Mouse (Mus musculus): ENCODE data around the gene Fam189a2. TPM values are rescaled to one million over a fixed set of nuclear protein-coding genes. Genes with fewer than 3 reads are reported as not detected.
A peak's percentile ranks its signal among the peaks of the same experiment; 100 is the strongest.

Fam189a2 gene
- polyA plus RNA-seq, 1 experiment from 2014 or later = 1.4 TPM

- Histone ChIP-seq H3K27me3 (replicated peaks; ENCODE audit: control insufficient read depth, insufficient read depth, low read length) (peaks cover 37% of the 10 kb centered on the region), H3K9me3 (ENCODE audit: control insufficient read depth, low read length) (no peaks in the 10 kb centered on the region), H3K36me3 (ENCODE audit: control insufficient read depth, insufficient read depth, low read length) (no peaks in the 10 kb centered on the region), H3K27ac (ENCODE audit: low read depth) (no peak overlapping the region), H3K4me1 (replicated peaks; ENCODE audit: control insufficient read depth, insufficient read depth, low read length) (0 out of 2 replicates have a peak, but pooled peaks cover 3% of the 10 kb centered on the region), H3K9ac (ENCODE audit: low read length) (no peak overlapping the region), H3K4me3 (ENCODE audit: low read depth, low read length) (no peak overlapping the region), H3K4me2 (ENCODE audit: low read length) (no peak overlapping the region)
- 75% methylated on average over 3 of the region's 3 CpGs for WGBS
- ATAC-seq (replicated peaks; ENCODE audit: low FRiP score, low TSS enrichment, low read depth) (no peak), DNase-seq (ENCODE audit: low spot score) (no peak)
Observed at GRCm38 (mm10) chr19:24034367-24034766, 3.5 kb upstream of the Fam189a2 start.

DNA sequence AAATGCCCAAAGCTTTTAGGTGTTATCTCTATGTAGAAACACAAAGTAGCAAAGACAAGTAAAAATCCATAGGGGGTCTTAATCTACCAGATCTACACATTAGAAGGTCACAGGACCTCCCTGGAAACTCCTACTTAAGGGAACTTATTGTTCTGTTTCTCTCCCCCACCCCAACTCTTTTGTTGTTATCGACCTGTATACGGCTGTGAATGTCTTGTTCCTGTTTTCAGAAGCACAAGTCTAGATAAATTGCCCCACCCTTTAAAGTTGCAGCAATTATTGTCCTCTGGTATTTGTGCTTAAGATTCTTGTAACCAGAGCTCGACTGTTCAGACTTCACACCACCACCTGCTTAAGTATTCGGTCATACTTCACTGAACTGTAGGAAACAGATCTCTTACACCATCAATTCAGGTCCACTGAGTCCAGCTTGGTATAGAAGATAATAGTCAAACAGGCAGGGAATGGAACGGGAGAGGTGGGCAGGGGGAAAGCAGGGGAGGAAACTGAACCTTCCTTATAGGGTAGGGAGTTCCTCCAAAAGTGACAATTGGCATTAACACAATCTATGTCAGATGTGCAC lies 1.9 kb upstream of the Fam189a2 start:
- WGBS = 58% methylated on average over 5 of the region's 5 CpGs
- Histone ChIP-seq H3K4me1 (replicated peaks; ENCODE audit: control insufficient read depth, insufficient read depth, low read length) (0 out of 2 replicates have a peak, but pooled peaks cover 3% of the 10 kb centered on the region), H3K27ac (ENCODE audit: low read depth) (no peak overlapping the region), H3K4me2 (ENCODE audit: low read length) (no peak overlapping the region), H3K27me3 (replicated peaks; ENCODE audit: control insufficient read depth, insufficient read depth, low read length) (peaks cover 46% of the 10 kb centered on the region), H3K9me3 (ENCODE audit: control insufficient read depth, low read length) (no peaks in the 10 kb centered on the region), H3K9ac (ENCODE audit: low read length) (no peak overlapping the region), H3K4me3 (ENCODE audit: low read depth, low read length) (no peak overlapping the region), H3K36me3 (ENCODE audit: control insufficient read depth, insufficient read depth, low read length) (no peaks in the 10 kb centered on the region)
- ATAC-seq (replicated peaks; ENCODE audit: low FRiP score, low TSS enrichment, low read depth) = no peak
- DNase-seq (ENCODE audit: low spot score) = no peak

DNA sequence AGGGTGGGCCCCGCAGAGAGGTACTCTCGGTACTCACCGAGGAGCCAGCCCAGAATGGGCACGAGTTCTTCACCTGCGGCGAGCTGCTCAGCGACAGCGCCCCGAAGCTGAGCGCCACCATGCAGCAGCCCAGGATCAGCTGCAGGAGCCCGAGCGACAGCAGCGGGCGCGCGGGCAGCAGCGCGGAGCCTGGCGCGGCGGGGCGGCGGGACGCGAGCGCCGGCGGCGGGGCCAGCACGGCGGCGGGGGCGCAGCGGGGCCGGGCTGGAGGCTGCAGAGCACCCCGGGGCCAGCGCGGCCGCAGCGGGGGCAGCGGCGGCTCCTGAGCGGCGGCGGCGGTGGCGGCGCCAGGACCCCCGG lies 328 bp downstream of the Fam189a2 start:
- 0% methylated on average over 26 of the region's 49 CpGs for WGBS
- peak; percentile 70 for DNase-seq (ENCODE audit: low spot score)

GRCm38 (mm10) chr19:24029616-24030510 lies 956 bp downstream of the Fam189a2 start:
- Histone ChIP-seq H3K27me3 (replicated peaks; ENCODE audit: control insufficient read depth, insufficient read depth, low read length) (peaks cover 46% of the 10 kb centered on the region), H3K27ac (ENCODE audit: low read depth) (no peak overlapping the region), H3K4me3 (ENCODE audit: low read depth, low read length) (peak overlapping the region; percentile 65), H3K4me1 (replicated peaks; ENCODE audit: control insufficient read depth, insufficient read depth, low read length) (0 out of 2 replicates have a peak, but pooled peaks cover 3% of the 10 kb centered on the region), H3K4me2 (ENCODE audit: low read length) (peak overlapping the region; percentile 86), H3K36me3 (ENCODE audit: control insufficient read depth, insufficient read depth, low read length) (no peaks in the 10 kb centered on the region), H3K9me3 (ENCODE audit: control insufficient read depth, low read length) (no peaks in the 10 kb centered on the region), H3K9ac (ENCODE audit: low read length) (no peak overlapping the region; the same call in 1 of the 2 replicates)
- 14% methylated on average over 20 of the region's 20 CpGs for WGBS
- ATAC-seq (replicated peaks; ENCODE audit: low FRiP score, low TSS enrichment, low read depth) (no peak), DNase-seq (ENCODE audit: low spot score) (peak; percentile 55)

More for the DNA sequence above, 328 bp downstream of the Fam189a2 start:
- peak; percentile 59; the same call in 1 of the 2 replicates for ATAC-seq (replicated peaks; ENCODE audit: low FRiP score, low TSS enrichment, low read depth)
- Histone ChIP-seq H3K4me1 (replicated peaks; ENCODE audit: control insufficient read depth, insufficient read depth, low read length) (0 out of 2 replicates have a peak, but pooled peaks cover 3% of the 10 kb centered on the region), H3K4me3 (ENCODE audit: low read depth, low read length) (peak overlapping the region; percentile 65), H3K27ac (ENCODE audit: low read depth) (no peak overlapping the region), H3K4me2 (ENCODE audit: low read length) (peak overlapping the region; percentile 86), H3K9ac (ENCODE audit: low read length) (peak overlapping the region; percentile 48), H3K36me3 (ENCODE audit: control insufficient read depth, insufficient read depth, low read length) (no peaks in the 10 kb centered on the region), H3K9me3 (ENCODE audit: control insufficient read depth, low read length) (no peaks in the 10 kb centered on the region), H3K27me3 (replicated peaks; ENCODE audit: control insufficient read depth, insufficient read depth, low read length) (peaks cover 46% of the 10 kb centered on the region)

- ATAC-seq (replicated peaks; ENCODE audit: low FRiP score, low TSS enrichment, low read depth) (no peak), DNase-seq (ENCODE audit: low spot score) (no peak)
- no peak overlapping the region for H3K4me3 ChIP-seq (ENCODE audit: low read depth, low read length)
- 0 out of 2 replicates have a peak, but pooled peaks cover 3% of the 10 kb centered on the region for H3K4me1 ChIP-seq (replicated peaks; ENCODE audit: control insufficient read depth, insufficient read depth, low read length)
- no peak overlapping the region for H3K4me2 ChIP-seq (ENCODE audit: low read length)
- no peak overlapping the region for H3K9ac ChIP-seq (ENCODE audit: low read length)
- 77% methylated on average over 5 of the region's 5 CpGs for WGBS
- no peak overlapping the region for H3K27ac ChIP-seq (ENCODE audit: low read depth)
- peaks cover 20% of the 10 kb centered on the region for H3K27me3 ChIP-seq (replicated peaks; ENCODE audit: control insufficient read depth, insufficient read depth, low read length)
- H3K9me3 ChIP-seq (ENCODE audit: control insufficient read depth, low read length) = no peaks in the 10 kb centered on the region
- no peaks in the 10 kb centered on the region for H3K36me3 ChIP-seq (ENCODE audit: control insufficient read depth, insufficient read depth, low read length)
Observed at GRCm38 (mm10) chr19:24025876-24026275, 4.9 kb downstream of the Fam189a2 start.

DNA sequence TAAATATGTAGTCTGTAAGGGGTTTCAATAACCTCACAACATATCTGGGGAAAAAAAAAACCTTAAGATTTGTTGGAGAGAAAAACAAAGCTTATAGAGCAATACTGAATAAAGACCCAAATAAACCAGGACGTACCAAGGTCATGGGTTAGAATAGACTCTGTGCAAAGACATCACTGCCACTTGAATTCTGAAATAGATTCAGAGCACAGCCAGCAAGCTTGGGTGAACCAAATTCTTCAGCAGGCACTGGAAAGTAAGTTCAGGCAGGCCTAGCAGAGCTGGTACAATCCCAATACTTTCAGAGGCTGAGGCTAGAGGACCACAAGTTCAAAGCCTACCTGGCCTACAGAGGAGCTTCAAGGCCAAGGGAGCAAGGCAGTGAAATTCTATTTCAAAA lies 6.2 kb downstream of the Fam189a2 start:
- Histone ChIP-seq H3K36me3 (ENCODE audit: control insufficient read depth, insufficient read depth, low read length) (no peaks in the 10 kb centered on the region), H3K9me3 (ENCODE audit: control insufficient read depth, low read length) (no peaks in the 10 kb centered on the region), H3K9ac (ENCODE audit: low read length) (no peak overlapping the region), H3K4me1 (replicated peaks; ENCODE audit: control insufficient read depth, insufficient read depth, low read length) (0 out of 2 replicates have a peak, but pooled peaks cover 1% of the 10 kb centered on the region), H3K4me2 (ENCODE audit: low read length) (no peak overlapping the region), H3K4me3 (ENCODE audit: low read depth, low read length) (no peak overlapping the region), H3K27ac (ENCODE audit: low read depth) (no peak overlapping the region), H3K27me3 (replicated peaks; ENCODE audit: control insufficient read depth, insufficient read depth, low read length) (peaks cover 11% of the 10 kb centered on the region)
- ATAC-seq (replicated peaks; ENCODE audit: low FRiP score, low TSS enrichment, low read depth) = no peak
- DNase-seq (ENCODE audit: low spot score) = no peak
- WGBS = 76% methylated on average over 1 of the region's 1 CpGs

GRCm38 (mm10) chr19:24024131-24024530 lies 6.7 kb downstream of the Fam189a2 start:
- Histone ChIP-seq H3K4me2 (ENCODE audit: low read length) (no peak overlapping the region), H3K9ac (ENCODE audit: low read length) (no peak overlapping the region), H3K27ac (ENCODE audit: low read depth) (no peak overlapping the region), H3K4me3 (ENCODE audit: low read depth, low read length) (no peak overlapping the region), H3K9me3 (ENCODE audit: control insufficient read depth, low read length) (no peaks in the 10 kb centered on the region), H3K4me1 (replicated peaks; ENCODE audit: control insufficient read depth, insufficient read depth, low read length) (no peaks in the 10 kb centered on the region), H3K27me3 (replicated peaks; ENCODE audit: control insufficient read depth, insufficient read depth, low read length) (peaks cover 6% of the 10 kb centered on the region), H3K36me3 (ENCODE audit: control insufficient read depth, insufficient read depth, low read length) (no peaks in the 10 kb centered on the region)
- no peak for DNase-seq (ENCODE audit: low spot score)
- no peak for ATAC-seq (replicated peaks; ENCODE audit: low FRiP score, low TSS enrichment, low read depth)
- WGBS = 83% methylated on average over 9 of the region's 9 CpGs

DNA sequence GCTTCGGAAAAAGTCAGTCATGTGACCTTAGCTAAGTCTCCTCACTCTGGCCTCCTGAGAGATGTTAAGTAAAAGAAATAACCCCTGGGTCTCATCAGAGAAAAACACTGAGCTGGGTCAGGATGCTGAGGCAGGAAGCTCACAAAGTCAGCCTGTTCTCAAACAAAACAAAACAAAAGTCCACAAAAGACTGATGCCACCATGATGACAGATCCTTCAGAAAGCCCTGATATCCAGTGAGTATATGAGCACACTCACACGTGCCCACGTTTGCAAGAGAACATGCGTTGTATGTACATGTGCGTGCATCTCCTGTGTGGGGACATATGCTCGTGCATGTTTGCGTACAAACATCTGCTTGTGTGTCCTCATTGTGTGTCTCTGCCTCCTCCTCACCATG lies 7.5 kb downstream of the Fam189a2 start:
- H3K36me3 ChIP-seq (ENCODE audit: control insufficient read depth, insufficient read depth, low read length) = no peaks in the 10 kb centered on the region
- H3K9me3 ChIP-seq (ENCODE audit: control insufficient read depth, low read length) = no peaks in the 10 kb centered on the region
- no peak overlapping the region for H3K4me2 ChIP-seq (ENCODE audit: low read length)
- H3K4me1 ChIP-seq (replicated peaks; ENCODE audit: control insufficient read depth, insufficient read depth, low read length) = no peaks in the 10 kb centered on the region
- no peaks in the 10 kb centered on the region for H3K27me3 ChIP-seq (replicated peaks; ENCODE audit: control insufficient read depth, insufficient read depth, low read length)
- H3K27ac ChIP-seq (ENCODE audit: low read depth) = no peak overlapping the region
- no peak overlapping the region for H3K4me3 ChIP-seq (ENCODE audit: low read depth, low read length)
- WGBS = 83% methylated on average over 7 of the region's 7 CpGs
- no peak for DNase-seq (ENCODE audit: low spot score)
- ATAC-seq (replicated peaks; ENCODE audit: low FRiP score, low TSS enrichment, low read depth) = no peak
- no peak overlapping the region for H3K9ac ChIP-seq (ENCODE audit: low read length)

Measured in intestine, embryonic 14.5 days (tissue).